Mouse (Mus musculus) large intestine, adult 2 months (tissue): Measurements from ENCODE around the gene Rbfox1. TPM values are rescaled to one million over a fixed set of nuclear protein-coding genes. Genes with fewer than 3 reads are reported as not detected.

Experiments
- DNase-seq: peaks from one replicate; pipeline ENCODE4 v3.0.0-alpha.2; 2012; ENCODE audit warnings: low read depth, low spot score
- WGBS: fragments of 180-500 bp; shearing (Covaris S2); methylation state at CpG from one replicate; pipeline ENCODE4 v1.1.7; 2018; 5-methylcytosine and 5-hydroxymethylcytosine counted together
- polyA plus RNA-seq: library from polyadenylated mRNA; depleted of rRNA; stranded (reverse); fragments of >200 nt; gene quantifications from 2 replicates; pipeline ENCODE4 v1.2.3, GENCODE M21; 2012

The Rbfox1 gene
- polyA plus RNA-seq, 1 experiment: 0.22 TPM

- DNase-seq: no peak
- 79% methylated on average over 3 of the region's 3 CpGs for WGBS
These were observed 646.3 kb downstream of the Rbfox1 start for GRCm38 (mm10) chr16:6531459-6531858.

GRCm38 (mm10) chr16:6532077-6532995, 647.2 kb downstream of the Rbfox1 start:
- 78% methylated on average over 9 of the region's 9 CpGs for WGBS
- no peak for DNase-seq

- 44% methylated on average over 4 of the region's 4 CpGs for WGBS
These were observed 670.6 kb downstream of the Rbfox1 start for GRCm38 (mm10) chr16:6555776-6556175.

GRCm38 (mm10) chr16:6557726-6558125, 672.6 kb downstream of the Rbfox1 start:
- WGBS: 74% methylated on average over 1 of the region's 1 CpGs
- no peak for DNase-seq

More at GRCm38 (mm10) chr16:6555776-6556175, 670.6 kb downstream of the Rbfox1 start:
- no peak for DNase-seq

- DNase-seq: no peak
- 80% methylated on average over 2 of the region's 2 CpGs for WGBS
These were observed 699.5 kb downstream of the Rbfox1 start for GRCm38 (mm10) chr16:6584700-6585099.

GRCm38 (mm10) chr16:6585204-6585603, 700.0 kb downstream of the Rbfox1 start:
- no peak for DNase-seq
- WGBS: 90% methylated on average over 1 of the region's 1 CpGs

- WGBS: 82% methylated on average over 1 of the region's 1 CpGs
- no peak for DNase-seq
These were observed 731.4 kb downstream of the Rbfox1 start for GRCm38 (mm10) chr16:6616526-6616925.

GRCm38 (mm10) chr16:6640330-6640729, 755.2 kb downstream of the Rbfox1 start:
- DNase-seq: no peak
- 33% methylated on average over 1 of the region's 1 CpGs for WGBS

GRCm38 (mm10) chr16:6646941-6647340, 761.8 kb downstream of the Rbfox1 start:
- no peak for DNase-seq
- WGBS: 73% methylated on average over 5 of the region's 5 CpGs

- 56% methylated on average over 1 of the region's 1 CpGs for WGBS
These were observed 763.6 kb downstream of the Rbfox1 start for GRCm38 (mm10) chr16:6648753-6649152.

GRCm38 (mm10) chr16:6658594-6658993, 773.4 kb downstream of the Rbfox1 start:
- no peak for DNase-seq

More at GRCm38 (mm10) chr16:6648753-6649152, 763.6 kb downstream of the Rbfox1 start:
- DNase-seq: no peak

GRCm38 (mm10) chr16:6686076-6686757, 801.1 kb downstream of the Rbfox1 start:
- DNase-seq: no peak
- WGBS: 77% methylated on average over 1 of the region's 1 CpGs

More at GRCm38 (mm10) chr16:6658594-6658993, 773.4 kb downstream of the Rbfox1 start:
- 65% methylated on average over 2 of the region's 2 CpGs for WGBS

GRCm38 (mm10) chr16:6704847-6705246, 819.7 kb downstream of the Rbfox1 start:
- DNase-seq: no peak
- 90% methylated on average over 5 of the region's 5 CpGs for WGBS

GRCm38 (mm10) chr16:6712341-6712740, 827.2 kb downstream of the Rbfox1 start:
- no peak for DNase-seq
- WGBS: 92% methylated on average over 1 of the region's 1 CpGs

- no peak for DNase-seq
- 86% methylated on average over 4 of the region's 4 CpGs for WGBS
These were observed 830.1 kb downstream of the Rbfox1 start for GRCm38 (mm10) chr16:6715245-6715644.

- DNase-seq: no peak
- WGBS: 71% methylated on average over 9 of the region's 9 CpGs
These were observed 831.2 kb downstream of the Rbfox1 start for GRCm38 (mm10) chr16:6716214-6716911.

- no peak for DNase-seq
- WGBS: 62% methylated on average over 8 of the region's 8 CpGs
These were observed 833.9 kb downstream of the Rbfox1 start for GRCm38 (mm10) chr16:6719027-6719426.

GRCm38 (mm10) chr16:6732646-6733045, 847.5 kb downstream of the Rbfox1 start:
- no peak for DNase-seq
- WGBS: 59% methylated on average over 4 of the region's 4 CpGs

- 82% methylated on average over 3 of the region's 3 CpGs for WGBS
- no peak for DNase-seq
These were observed 848.3 kb downstream of the Rbfox1 start for GRCm38 (mm10) chr16:6733427-6733826.

GRCm38 (mm10) chr16:6736566-6736965, 851.4 kb downstream of the Rbfox1 start:
- 84% methylated on average over 2 of the region's 2 CpGs for WGBS
- DNase-seq: no peak
